Mouse (Mus musculus): ENCODE measurements around the gene Mrvi1. TPM values are rescaled to one million over a fixed set of nuclear protein-coding genes. Genes with fewer than 3 reads are reported as not detected.

The Mrvi1 gene
- polyA plus RNA-seq, 1 experiment, result 0.19 TPM

DNA sequence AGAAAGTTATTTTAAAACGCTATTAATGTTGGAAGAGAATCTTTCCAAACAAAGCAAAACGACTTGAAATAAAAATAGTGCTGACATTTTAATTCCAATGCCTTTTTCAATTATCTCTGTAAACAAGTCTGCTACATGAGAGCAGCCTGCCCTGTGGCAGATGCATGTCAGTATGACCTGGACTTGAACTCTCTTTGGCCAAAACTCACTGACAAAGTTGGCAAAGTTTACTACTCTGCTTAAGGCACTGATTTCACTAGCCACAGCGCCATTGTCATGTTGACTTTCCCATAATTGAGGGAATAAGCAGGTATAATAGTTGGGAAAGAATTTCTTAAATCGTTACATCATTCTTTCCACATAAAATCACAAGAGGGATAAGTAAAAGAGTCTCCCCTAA, 38.6 kb upstream of the Mrvi1 start:
- Histone ChIP-seq H3K27ac (ENCODE audit: insufficient read depth, low read length) (no peak overlapping the region), H3K9ac (ENCODE audit: low read depth, poor library complexity, severe bottlenecking) (no peak overlapping the region), H3K27me3 (ENCODE audit: control insufficient read depth, insufficient read depth, low read length, poor library complexity, severe bottlenecking) (no peaks in the 10 kb centered on the region), H3K9me3 (replicated peaks; ENCODE audit: control insufficient read depth, insufficient read depth, low read length, poor library complexity, severe bottlenecking) (no peaks in the 10 kb centered on the region), H3K36me3 (ENCODE audit: control insufficient read depth, insufficient read depth, low read length, poor library complexity, severe bottlenecking) (no peaks in the 10 kb centered on the region), H3K4me3 (ENCODE audit: low read depth, low read length) (no peak overlapping the region), H3K4me1 (ENCODE audit: control insufficient read depth, insufficient read depth, low read length) (peaks cover 2% of the 10 kb centered on the region)
- TF ChIP-seq POLR2A (IDR thresholded peaks at IDR 0.05; ENCODE audit: insufficient read depth, low read length) (no peak), EP300 (IDR thresholded peaks at IDR 0.05; ENCODE audit: insufficient read depth, low read depth, low read length) (no peak), CTCF (IDR thresholded peaks at IDR 0.05; ENCODE audit: low read depth, low read length) (no peak)

DNA sequence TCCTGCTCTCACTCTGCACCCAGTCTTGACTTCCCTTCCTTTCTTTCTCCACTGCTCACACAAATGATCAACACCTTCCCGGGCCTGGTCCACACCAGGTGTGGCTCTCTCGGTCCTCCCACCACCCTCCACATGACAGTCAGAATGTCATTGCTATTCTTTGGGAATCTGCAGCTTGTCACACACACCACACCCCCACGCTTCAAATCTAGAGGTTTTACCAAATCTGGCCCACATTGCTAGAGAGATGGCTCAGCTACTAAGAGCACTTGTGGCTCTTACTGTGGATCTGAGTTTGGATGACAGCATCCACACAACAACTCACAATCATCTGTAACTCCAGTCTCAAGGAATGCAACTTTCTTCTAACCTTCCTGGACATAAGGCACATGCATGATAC, 34.7 kb upstream of the Mrvi1 start:
- TF ChIP-seq EP300 (IDR thresholded peaks at IDR 0.05; ENCODE audit: insufficient read depth, low read depth, low read length) (no peak), CTCF (IDR thresholded peaks at IDR 0.05; ENCODE audit: low read depth, low read length) (no peak), POLR2A (IDR thresholded peaks at IDR 0.05; ENCODE audit: insufficient read depth, low read length) (no peak)
- no peak overlapping the region for H3K4me3 ChIP-seq (ENCODE audit: low read depth, low read length)
- H3K4me1 ChIP-seq (ENCODE audit: control insufficient read depth, insufficient read depth, low read length), result no peaks in the 10 kb centered on the region
- H3K9ac ChIP-seq (ENCODE audit: low read depth, poor library complexity, severe bottlenecking), result no peak overlapping the region
- H3K27ac ChIP-seq (ENCODE audit: insufficient read depth, low read length), result no peak overlapping the region
- H3K9me3 ChIP-seq (replicated peaks; ENCODE audit: control insufficient read depth, insufficient read depth, low read length, poor library complexity, severe bottlenecking), result no peaks in the 10 kb centered on the region
- H3K36me3 ChIP-seq (ENCODE audit: control insufficient read depth, insufficient read depth, low read length, poor library complexity, severe bottlenecking), result no peaks in the 10 kb centered on the region
- H3K27me3 ChIP-seq (ENCODE audit: control insufficient read depth, insufficient read depth, low read length, poor library complexity, severe bottlenecking), result no peaks in the 10 kb centered on the region

DNA sequence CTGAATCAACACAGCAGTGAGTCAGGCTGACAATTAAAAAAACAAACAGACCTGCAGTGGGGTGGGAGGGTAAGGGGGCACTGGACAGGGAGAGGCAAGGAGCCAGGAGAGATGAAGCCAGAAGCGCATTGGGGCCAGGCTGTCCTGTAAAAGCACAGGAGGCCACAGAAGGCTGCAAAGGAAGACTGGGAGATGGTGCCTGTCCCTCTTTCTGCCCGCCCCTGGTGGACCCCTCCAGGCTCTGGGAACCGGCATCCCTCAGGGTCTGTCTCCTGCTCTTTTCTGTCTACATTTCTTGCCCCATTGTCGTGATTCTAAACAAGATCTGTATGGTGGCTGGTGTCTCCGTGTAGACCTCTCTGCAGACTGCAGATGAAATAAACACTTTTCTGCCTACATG, 33.5 kb upstream of the Mrvi1 start:
- H3K36me3 ChIP-seq (ENCODE audit: control insufficient read depth, insufficient read depth, low read length, poor library complexity, severe bottlenecking), result no peaks in the 10 kb centered on the region
- no peaks in the 10 kb centered on the region for H3K4me1 ChIP-seq (ENCODE audit: control insufficient read depth, insufficient read depth, low read length)
- no peaks in the 10 kb centered on the region for H3K9me3 ChIP-seq (replicated peaks; ENCODE audit: control insufficient read depth, insufficient read depth, low read length, poor library complexity, severe bottlenecking)
- no peak overlapping the region for H3K4me3 ChIP-seq (ENCODE audit: low read depth, low read length)
- H3K27ac ChIP-seq (ENCODE audit: insufficient read depth, low read length), result no peak overlapping the region
- no peak for TF ChIP-seq EP300 (IDR thresholded peaks at IDR 0.05; ENCODE audit: insufficient read depth, low read depth, low read length)
- no peak for TF ChIP-seq CTCF (IDR thresholded peaks at IDR 0.05; ENCODE audit: low read depth, low read length)
- no peak for TF ChIP-seq POLR2A (IDR thresholded peaks at IDR 0.05; ENCODE audit: insufficient read depth, low read length)
- no peak overlapping the region for H3K9ac ChIP-seq (ENCODE audit: low read depth, poor library complexity, severe bottlenecking)
- no peaks in the 10 kb centered on the region for H3K27me3 ChIP-seq (ENCODE audit: control insufficient read depth, insufficient read depth, low read length, poor library complexity, severe bottlenecking)

- Histone ChIP-seq H3K9ac (ENCODE audit: low read depth, poor library complexity, severe bottlenecking) (no peak overlapping the region), H3K27ac (ENCODE audit: insufficient read depth, low read length) (no peak overlapping the region), H3K9me3 (replicated peaks; ENCODE audit: control insufficient read depth, insufficient read depth, low read length, poor library complexity, severe bottlenecking) (peaks cover 5% of the 10 kb centered on the region), H3K27me3 (ENCODE audit: control insufficient read depth, insufficient read depth, low read length, poor library complexity, severe bottlenecking) (no peaks in the 10 kb centered on the region), H3K36me3 (ENCODE audit: control insufficient read depth, insufficient read depth, low read length, poor library complexity, severe bottlenecking) (no peaks in the 10 kb centered on the region), H3K4me3 (ENCODE audit: low read depth, low read length) (no peak overlapping the region), H3K4me1 (ENCODE audit: control insufficient read depth, insufficient read depth, low read length) (no peaks in the 10 kb centered on the region)
- TF ChIP-seq CTCF (IDR thresholded peaks at IDR 0.05; ENCODE audit: low read depth, low read length) (peak; percentile 82), EP300 (IDR thresholded peaks at IDR 0.05; ENCODE audit: insufficient read depth, low read depth, low read length) (no peak)
These were observed 32.6 kb upstream of the Mrvi1 start for GRCm38 (mm10) chr7:111014893-111015292.

- Histone ChIP-seq H3K4me1 (ENCODE audit: control insufficient read depth, insufficient read depth, low read length) (no peaks in the 10 kb centered on the region), H3K9me3 (replicated peaks; ENCODE audit: control insufficient read depth, insufficient read depth, low read length, poor library complexity, severe bottlenecking) (peaks cover 5% of the 10 kb centered on the region), H3K27ac (ENCODE audit: insufficient read depth, low read length) (no peak overlapping the region), H3K4me3 (ENCODE audit: low read depth, low read length) (no peak overlapping the region), H3K9ac (ENCODE audit: low read depth, poor library complexity, severe bottlenecking) (no peak overlapping the region), H3K27me3 (ENCODE audit: control insufficient read depth, insufficient read depth, low read length, poor library complexity, severe bottlenecking) (no peaks in the 10 kb centered on the region), H3K36me3 (ENCODE audit: control insufficient read depth, insufficient read depth, low read length, poor library complexity, severe bottlenecking) (no peaks in the 10 kb centered on the region)
- TF ChIP-seq EP300 (IDR thresholded peaks at IDR 0.05; ENCODE audit: insufficient read depth, low read depth, low read length) (no peak), POLR2A (IDR thresholded peaks at IDR 0.05; ENCODE audit: insufficient read depth, low read length) (no peak), CTCF (IDR thresholded peaks at IDR 0.05; ENCODE audit: low read depth, low read length) (no peak)
These were observed 31.9 kb upstream of the Mrvi1 start for GRCm38 (mm10) chr7:111014039-111014605.

DNA sequence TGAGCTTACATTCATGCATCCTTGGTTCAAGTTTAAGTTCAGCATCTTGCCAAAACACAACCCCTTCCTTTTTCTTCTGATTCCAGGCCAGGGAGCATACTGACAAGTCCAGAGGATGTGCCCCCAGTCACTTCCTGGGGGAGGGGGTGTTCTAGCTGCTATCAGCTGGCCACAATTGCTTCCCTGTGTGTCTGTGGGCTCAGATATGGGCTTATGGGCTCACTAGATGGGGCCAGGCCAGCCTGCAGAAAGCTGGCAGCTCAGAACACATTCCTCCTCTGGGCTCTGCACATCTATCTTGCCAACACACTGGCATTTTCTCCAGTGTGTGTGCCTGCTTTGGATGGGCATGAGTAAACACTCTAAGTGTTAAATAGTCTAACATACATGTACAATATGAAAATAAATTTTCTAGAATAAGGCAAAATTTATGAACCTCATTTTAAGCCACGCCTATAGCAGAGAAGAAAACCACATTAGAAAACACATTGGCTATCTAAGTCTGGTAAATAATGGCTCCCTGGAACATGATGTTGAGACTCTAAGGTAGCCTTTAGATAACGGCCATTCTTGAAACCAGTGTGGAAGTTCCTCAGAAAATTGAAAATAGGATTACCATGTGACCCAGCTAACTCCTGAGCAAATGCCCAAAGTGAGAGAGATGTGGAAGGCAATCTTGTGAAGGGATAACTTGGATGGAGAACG, 22.0 kb upstream of the Mrvi1 start:
- H3K9ac ChIP-seq (ENCODE audit: low read depth, poor library complexity, severe bottlenecking), result no peak overlapping the region
- H3K4me1 ChIP-seq (ENCODE audit: control insufficient read depth, insufficient read depth, low read length), result no peaks in the 10 kb centered on the region
- no peak for TF ChIP-seq POLR2A (IDR thresholded peaks at IDR 0.05; ENCODE audit: insufficient read depth, low read length)
- no peak for TF ChIP-seq CTCF (IDR thresholded peaks at IDR 0.05; ENCODE audit: low read depth, low read length)
- TF ChIP-seq EP300 (IDR thresholded peaks at IDR 0.05; ENCODE audit: insufficient read depth, low read depth, low read length), result no peak
- H3K36me3 ChIP-seq (ENCODE audit: control insufficient read depth, insufficient read depth, low read length, poor library complexity, severe bottlenecking), result no peaks in the 10 kb centered on the region
- peaks cover 12% of the 10 kb centered on the region for H3K9me3 ChIP-seq (replicated peaks; ENCODE audit: control insufficient read depth, insufficient read depth, low read length, poor library complexity, severe bottlenecking)
- no peaks in the 10 kb centered on the region for H3K27me3 ChIP-seq (ENCODE audit: control insufficient read depth, insufficient read depth, low read length, poor library complexity, severe bottlenecking)
- H3K27ac ChIP-seq (ENCODE audit: insufficient read depth, low read length), result no peak overlapping the region
- H3K4me3 ChIP-seq (ENCODE audit: low read depth, low read length), result no peak overlapping the region

All from ES-Bruce4 (cell line).